Mouse (Mus musculus) hematopoietic multipotent progenitor cell, adult 10-12 weeks (in vitro differentiated cells): Measurements from ENCODE around the gene Tnrc18. TPM values are rescaled to one million over a fixed set of nuclear protein-coding genes. Genes with fewer than 3 reads are reported as not detected.

Experiments used
- polyA plus RNA-seq: library from polyadenylated mRNA; stranded (reverse); fragments of >175 nt; gene quantifications from 2 replicates; pipeline ENCODE4 v1.2.3, GENCODE M21; 2012; ENCODE audit warnings: low replicate concordance

Tnrc18 gene
- 187 and 328 TPM in 2 replicates for polyA plus RNA-seq

GRCm38 (mm10) chr5:142817524-142818434 is at the start of gene Tnrc18:
TSS of gene Tnrc18 (minus strand) at chr5:142817662.

GRCm38 (mm10) chr5:142692248-142692647 is 125.2 kb downstream of the Tnrc18 start, which contains the start of gene Slc29a4:
TSS of gene Slc29a4 (plus strand) at chr5:142692512.

Other genes with a start within 250 kb of the Tnrc18 start
- gene Mmd2, start 208.9 kb downstream of the Tnrc18 start, polyA plus RNA-seq = not detected in 2 replicates
- 20.1 and 23.6 TPM in 2 replicates for gene Wipi2, start 190.0 kb downstream of the Tnrc18 start, polyA plus RNA-seq
- gene Slc29a4, start 125.2 kb downstream of the Tnrc18 start, polyA plus RNA-seq = 7.0 and 13.6 TPM in 2 replicates
- 11.9 and 15.4 TPM in 2 replicates for gene Fbxl18, start 77.8 kb upstream of the Tnrc18 start, polyA plus RNA-seq
- 2,420 and 12,039 TPM in 2 replicates for gene Actb, start 89.1 kb upstream of the Tnrc18 start, polyA plus RNA-seq
- 35.4 and 126 TPM in 2 replicates for gene Fscn1, start 142.7 kb upstream of the Tnrc18 start, polyA plus RNA-seq